Mouse (Mus musculus) heart, embryonic 16.5 days (tissue): Measurements from ENCODE around the gene Rgs9bp. TPM values are rescaled to one million over a fixed set of nuclear protein-coding genes. Genes with fewer than 3 reads are reported as not detected.
"Not testable (repeated sequence)": the region's sequence is repeated elsewhere in the genome, so short reads cannot be mapped to it uniquely, and the experiment has no call there.

Source experiments
- ATAC-seq: fragments of 200-750 bp; cut with Nextera tagmentation; replicated peaks from 2 replicates; pipeline ENCODE4 v1.8.0; 2017; ENCODE audit warnings: moderate number of reproducible peaks; ENCODE audit not compliant: insufficient read depth, low FRiP score; ENCODE audit errors: extremely low read depth
- H3K27ac ChIP-seq: fragments of 300-500 bp; sonication (generic); 2 replicates; pipeline ENCODE4 v1.5.1; 2014; ENCODE audit warnings: mild to moderate bottlenecking, low read length, control low read depth, moderate library complexity
- H3K27me3 ChIP-seq: fragments of 300-500 bp; sonication (generic); 2 replicates; pipeline ENCODE4 v1.6.1; 2014; ENCODE audit warnings: low read length, mixed read lengths; ENCODE audit not compliant: control insufficient read depth, insufficient read depth
- H3K36me3 ChIP-seq: fragments of 300-500 bp; sonication (generic); 2 replicates; pipeline ENCODE4 v1.6.1; 2014; ENCODE audit not compliant: control insufficient read depth, insufficient read depth
- H3K4me1 ChIP-seq: fragments of 300-500 bp; sonication (generic); 2 replicates; pipeline ENCODE4 v1.6.1; 2014; ENCODE audit warnings: low read length, mixed read lengths; ENCODE audit not compliant: control insufficient read depth, insufficient read depth
- H3K4me2 ChIP-seq: fragments of 300-500 bp; sonication (generic); 2 replicates; pipeline ENCODE4 v1.6.1; 2014; ENCODE audit warnings: low read depth, mild to moderate bottlenecking, control low read depth, low read length
- H3K4me3 ChIP-seq: fragments of 300-500 bp; sonication (generic); 2 replicates; pipeline ENCODE4 v1.5.1; 2014; ENCODE audit warnings: mild to moderate bottlenecking, control low read depth, low read length
- H3K9ac ChIP-seq: fragments of 300-500 bp; sonication (generic); 2 replicates; pipeline ENCODE4 v1.6.1; 2014; ENCODE audit warnings: low read length, control low read depth
- H3K9me3 ChIP-seq: fragments of 300-500 bp; sonication (generic); replicated peaks from 2 replicates; pipeline ENCODE4 v1.6.1; 2016; ENCODE audit warnings: low read length; ENCODE audit not compliant: control insufficient read depth
- WGBS: fragments of 180-500 bp; shearing (Covaris S2); extraction: QIAGEN DNeasy Blood & Tissue Kit; methylation state at CpG from one replicate; pipeline ENCODE4 v1.1.7; 2014; 5-methylcytosine and 5-hydroxymethylcytosine counted together
- polyA plus RNA-seq: library from polyadenylated mRNA; unstranded; fragments of >200 nt; fragmentation: Nextera tagmentation; extraction: Ambion mirVana; gene quantifications from 2 replicates; pipeline ENCODE4 v1.2.1, GENCODE M21; 2015

Rgs9bp gene
- polyA plus RNA-seq, 1 experiment from 2014 or later, result 0.35 TPM

GRCm38 (mm10) chr7:35564872-35565271 is 20.5 kb downstream of the Rgs9bp start:
- WGBS, result 72% methylated on average over 10 of the region's 10 CpGs
- H3K27me3 ChIP-seq, result not testable (repeated sequence)

GRCm38 (mm10) chr7:35564067-35564865 is 21.1 kb downstream of the Rgs9bp start:
- WGBS, result 86% methylated on average over 2 of the region's 2 CpGs
- Histone ChIP-seq H3K9me3 (no peaks in the 10 kb centered on the region), H3K4me3 (no peak overlapping the region), H3K27me3 (no peaks in the 10 kb centered on the region), H3K36me3 (no peaks in the 10 kb centered on the region), H3K9ac (no peak overlapping the region), H3K27ac (no peak overlapping the region), H3K4me1 (no peaks in the 10 kb centered on the region), H3K4me2 (no peak overlapping the region)
- no peak for ATAC-seq

More at GRCm38 (mm10) chr7:35564872-35565271, 20.5 kb downstream of the Rgs9bp start:
- H3K36me3 ChIP-seq, H3K9ac ChIP-seq, H3K4me1 ChIP-seq, H3K4me3 ChIP-seq, H3K27ac ChIP-seq, H3K9me3 ChIP-seq, ATAC-seq, H3K4me2 ChIP-seq: not testable (repeated sequence)

GRCm38 (mm10) chr7:35563071-35563470 is 22.3 kb downstream of the Rgs9bp start:
- WGBS, result 57% methylated on average over 11 of the region's 11 CpGs
- no peak overlapping the region for H3K9ac ChIP-seq
- H3K4me1 ChIP-seq, result no peaks in the 10 kb centered on the region
- ATAC-seq, result no peak
- no peak overlapping the region for H3K4me3 ChIP-seq
- no peak overlapping the region for H3K4me2 ChIP-seq
- H3K9me3 ChIP-seq, result no peaks in the 10 kb centered on the region
- H3K27me3 ChIP-seq, result no peaks in the 10 kb centered on the region
- H3K27ac ChIP-seq, result no peak overlapping the region
- no peaks in the 10 kb centered on the region for H3K36me3 ChIP-seq

- no peak for ATAC-seq
- Histone ChIP-seq H3K27ac (no peak overlapping the region), H3K9me3 (no peaks in the 10 kb centered on the region), H3K4me2 (no peak overlapping the region), H3K4me1 (peaks cover 5% of the 10 kb centered on the region; the same call in 1 of the 2 replicates), H3K9ac (no peak overlapping the region), H3K4me3 (no peak overlapping the region), H3K27me3 (no peaks in the 10 kb centered on the region), H3K36me3 (no peaks in the 10 kb centered on the region)
- 88% methylated on average over 3 of the region's 3 CpGs for WGBS
These were observed 25.5 kb downstream of the Rgs9bp start for GRCm38 (mm10) chr7:35559838-35560237.

GRCm38 (mm10) chr7:35558681-35559080 is 26.7 kb downstream of the Rgs9bp start:
- 35% methylated on average over 2 of the region's 2 CpGs for WGBS
- Histone ChIP-seq H3K9me3 (no peaks in the 10 kb centered on the region), H3K27ac (no peak overlapping the region), H3K4me2 (no peak overlapping the region), H3K9ac (no peak overlapping the region), H3K4me3 (no peak overlapping the region), H3K27me3 (no peaks in the 10 kb centered on the region), H3K4me1 (peaks cover 10% of the 10 kb centered on the region), H3K36me3 (no peaks in the 10 kb centered on the region)
- no peak for ATAC-seq

GRCm38 (mm10) chr7:35557577-35557976 is 27.8 kb downstream of the Rgs9bp start:
- Histone ChIP-seq H3K4me3 (no peak overlapping the region), H3K4me1 (peaks cover 10% of the 10 kb centered on the region), H3K27me3 (no peaks in the 10 kb centered on the region), H3K9me3 (no peaks in the 10 kb centered on the region), H3K9ac (no peak overlapping the region), H3K36me3 (no peaks in the 10 kb centered on the region), H3K4me2 (no peak overlapping the region), H3K27ac (no peak overlapping the region)
- no peak for ATAC-seq
- 62% methylated on average over 3 of the region's 3 CpGs for WGBS

- no peak overlapping the region for H3K27ac ChIP-seq
- no peak overlapping the region for H3K4me2 ChIP-seq
- ATAC-seq, result no peak
- 84% methylated on average over 5 of the region's 5 CpGs for WGBS
- H3K27me3 ChIP-seq, result no peaks in the 10 kb centered on the region
- no peaks in the 10 kb centered on the region for H3K9me3 ChIP-seq
- no peaks in the 10 kb centered on the region for H3K36me3 ChIP-seq
- no peak overlapping the region for H3K4me3 ChIP-seq
- H3K9ac ChIP-seq, result no peak overlapping the region
- H3K4me1 ChIP-seq, result peaks cover 10% of the 10 kb centered on the region
These were observed 28.5 kb downstream of the Rgs9bp start for GRCm38 (mm10) chr7:35556905-35557304.

GRCm38 (mm10) chr7:35556205-35556603 is 29.2 kb downstream of the Rgs9bp start, which contains the start of gene Nudt19:
Nudt19 (minus strand) TSS chr7:35556304.
- H3K27ac ChIP-seq, result peak within 1 kb of the TSS; percentile 99
- peak within 1 kb of the TSS; percentile 97 for H3K9ac ChIP-seq
- no peaks in the 10 kb centered on the region for H3K9me3 ChIP-seq
- peaks cover 4% of the 10 kb centered on the region; the same call in 1 of the 2 replicates for H3K36me3 ChIP-seq
- no peaks in the 10 kb centered on the region for H3K27me3 ChIP-seq
- WGBS, result 68% methylated on average over 4 of the region's 4 CpGs
- peak within 1 kb of the TSS; percentile 91 for H3K4me3 ChIP-seq
- H3K4me1 ChIP-seq, result peaks cover 10% of the 10 kb centered on the region
- no peak for ATAC-seq
- H3K4me2 ChIP-seq, result peak within 1 kb of the TSS; percentile 96
